Mouse (Mus musculus) stomach, embryonic 15.5 days (tissue): Measurements from ENCODE around the gene Tnfsf12. TPM values are rescaled to one million over a fixed set of nuclear protein-coding genes. Genes with fewer than 3 reads are reported as not detected.
"Not testable (repeated sequence)": the region's sequence is repeated elsewhere in the genome, so short reads cannot be mapped to it uniquely, and the experiment has no call there.

Experiments
- ATAC-seq: fragments of 200-750 bp; cut with Nextera tagmentation; 2 replicates; pipeline ENCODE4 v1.8.0; 2017; ENCODE audit warnings: low read depth, moderate number of reproducible peaks, moderate TSS enrichment; ENCODE audit not compliant: insufficient read depth, low FRiP score
- H3K27ac ChIP-seq: fragments of 300-500 bp; sonication (generic); 2 replicates; pipeline ENCODE4 v1.5.1; 2015; ENCODE audit warnings: mild to moderate bottlenecking, inconsistent platforms
- H3K27me3 ChIP-seq: fragments of 300-500 bp; sonication (generic); replicated peaks from 2 replicates; pipeline ENCODE4 v1.6.1; 2015; ENCODE audit warnings: inconsistent platforms
- H3K36me3 ChIP-seq: fragments of 300-500 bp; sonication (generic); 2 replicates; pipeline ENCODE4 v1.6.1; 2015; ENCODE audit warnings: inconsistent platforms
- H3K4me1 ChIP-seq: fragments of 300-500 bp; sonication (generic); 2 replicates; pipeline ENCODE4 v1.6.1; 2015; ENCODE audit warnings: inconsistent platforms
- H3K4me2 ChIP-seq: fragments of 300-500 bp; sonication (generic); 2 replicates; pipeline ENCODE4 v1.6.1; 2015; ENCODE audit warnings: mild to moderate bottlenecking, inconsistent platforms
- H3K4me3 ChIP-seq: fragments of 300-500 bp; sonication (generic); replicated peaks from 2 replicates; pipeline ENCODE4 v1.5.1; 2015; ENCODE audit warnings: inconsistent platforms
- H3K9ac ChIP-seq: fragments of 300-500 bp; sonication (generic); 2 replicates; pipeline ENCODE4 v1.6.1; 2015; ENCODE audit warnings: inconsistent platforms
- H3K9me3 ChIP-seq: fragments of 300-500 bp; sonication (generic); 2 replicates; pipeline ENCODE4 v1.6.1; 2016; ENCODE audit warnings: inconsistent platforms
- WGBS: fragments of 180-500 bp; shearing (Covaris S2); methylation state at CpG from one replicate; pipeline ENCODE4 v1.1.7; 2015; 5-methylcytosine and 5-hydroxymethylcytosine counted together
- polyA plus RNA-seq: library from polyadenylated mRNA; unstranded; fragments of >200 nt; fragmentation: Nextera tagmentation; extraction: Ambion mirVana; gene quantifications from 2 replicates; pipeline ENCODE4 v1.2.1, GENCODE M21; 2015

Tnfsf12 gene
- polyA plus RNA-seq, 1 experiment from 2014 or later, result 8.9 TPM

- not testable (repeated sequence) for H3K4me2 ChIP-seq, ATAC-seq
- WGBS, result 89% methylated on average over 10 of the region's 10 CpGs
Measured at GRCm38 (mm10) chr11:69702886-69703285, 7.2 kb upstream of the Tnfsf12 start.

GRCm38 (mm10) chr11:69699595-69699994, 3.9 kb upstream of the Tnfsf12 start:
- H3K4me2 ChIP-seq, result no peak overlapping the region
- 33% methylated on average over 1 of the region's 1 CpGs for WGBS
- no peaks in the 10 kb centered on the region for H3K9me3 ChIP-seq
- no peak overlapping the region for H3K27ac ChIP-seq
- peaks cover 10% of the 10 kb centered on the region; the same call in 1 of the 2 replicates for H3K4me1 ChIP-seq
- ATAC-seq, result no peak
- H3K9ac ChIP-seq, result no peak overlapping the region
- no peaks in the 10 kb centered on the region for H3K27me3 ChIP-seq
- H3K36me3 ChIP-seq, result no peaks in the 10 kb centered on the region
- no peak overlapping the region for H3K4me3 ChIP-seq

More at GRCm38 (mm10) chr11:69702886-69703285, 7.2 kb upstream of the Tnfsf12 start:
- H3K9ac ChIP-seq, H3K27me3 ChIP-seq, H3K4me1 ChIP-seq, H3K4me3 ChIP-seq, H3K36me3 ChIP-seq, H3K27ac ChIP-seq, H3K9me3 ChIP-seq: not testable (repeated sequence)

- Histone ChIP-seq H3K9me3 (no peaks in the 10 kb centered on the region), H3K4me2 (no peak overlapping the region), H3K27me3 (no peaks in the 10 kb centered on the region), H3K4me3 (no peak overlapping the region), H3K9ac (no peak overlapping the region), H3K4me1 (peaks cover 10% of the 10 kb centered on the region; the same call in 1 of the 2 replicates), H3K27ac (no peak overlapping the region), H3K36me3 (no peaks in the 10 kb centered on the region)
- WGBS, result 73% methylated on average over 5 of the region's 5 CpGs
- ATAC-seq, result no peak
Measured at GRCm38 (mm10) chr11:69698574-69698973, 2.9 kb upstream of the Tnfsf12 start.

- peaks cover 10% of the 10 kb centered on the region; the same call in 1 of the 2 replicates for H3K4me1 ChIP-seq
- no peak overlapping the region for H3K9ac ChIP-seq
- H3K27me3 ChIP-seq, result no peaks in the 10 kb centered on the region
- H3K36me3 ChIP-seq, result no peaks in the 10 kb centered on the region
- H3K9me3 ChIP-seq, result no peaks in the 10 kb centered on the region
- H3K27ac ChIP-seq, result no peak overlapping the region
- ATAC-seq, result no peak
- H3K4me3 ChIP-seq, result no peak overlapping the region
- no peak overlapping the region for H3K4me2 ChIP-seq
- WGBS, result 89% methylated on average over 3 of the region's 3 CpGs
Measured at GRCm38 (mm10) chr11:69697396-69697795, 1.7 kb upstream of the Tnfsf12 start.

- Histone ChIP-seq H3K36me3 (no peaks in the 10 kb centered on the region), H3K4me1 (peaks cover 10% of the 10 kb centered on the region; the same call in 1 of the 2 replicates), H3K27me3 (no peaks in the 10 kb centered on the region), H3K4me2 (peak overlapping the region; percentile 92), H3K9ac (peak overlapping the region; percentile 58), H3K9me3 (no peaks in the 10 kb centered on the region), H3K4me3 (peak overlapping the region; percentile 64), H3K27ac (peak overlapping the region; percentile 74; the same call in 1 of the 2 replicates)
- no peak for ATAC-seq
- WGBS, result 31% methylated on average over 6 of the region's 6 CpGs
Measured at GRCm38 (mm10) chr11:69695046-69695360, 646 bp downstream of the Tnfsf12 start.

GRCm38 (mm10) chr11:69693421-69693965, 2.2 kb downstream of the Tnfsf12 start:
- no peak for ATAC-seq
- H3K27me3 ChIP-seq, result no peaks in the 10 kb centered on the region
- no peaks in the 10 kb centered on the region for H3K36me3 ChIP-seq
- WGBS, result 54% methylated on average over 11 of the region's 11 CpGs
- H3K9me3 ChIP-seq, result no peaks in the 10 kb centered on the region
- H3K27ac ChIP-seq, result no peak overlapping the region
- no peak overlapping the region for H3K9ac ChIP-seq
- no peak overlapping the region for H3K4me3 ChIP-seq
- H3K4me1 ChIP-seq, result peaks cover 10% of the 10 kb centered on the region; the same call in 1 of the 2 replicates
- no peak overlapping the region for H3K4me2 ChIP-seq

- H3K4me1 ChIP-seq, result peaks cover 10% of the 10 kb centered on the region; the same call in 1 of the 2 replicates
- no peak overlapping the region for H3K9ac ChIP-seq
- H3K9me3 ChIP-seq, result no peaks in the 10 kb centered on the region
- H3K4me3 ChIP-seq, result no peak overlapping the region
- 75% methylated on average over 6 of the region's 6 CpGs for WGBS
- H3K4me2 ChIP-seq, result no peak overlapping the region
- no peak; the same call in 1 of the 2 replicates for ATAC-seq
- H3K27ac ChIP-seq, result no peak overlapping the region
- H3K36me3 ChIP-seq, result no peaks in the 10 kb centered on the region
- H3K27me3 ChIP-seq, result no peaks in the 10 kb centered on the region
Measured at GRCm38 (mm10) chr11:69692863-69693262, 2.8 kb downstream of the Tnfsf12 start.

- Histone ChIP-seq H3K4me3 (no peak overlapping the region), H3K9me3 (no peaks in the 10 kb centered on the region), H3K36me3 (no peaks in the 10 kb centered on the region), H3K27me3 (no peaks in the 10 kb centered on the region), H3K4me2 (no peak overlapping the region), H3K27ac (no peak overlapping the region), H3K9ac (no peak overlapping the region), H3K4me1 (peaks cover 10% of the 10 kb centered on the region; the same call in 1 of the 2 replicates)
- WGBS, result 71% methylated on average over 9 of the region's 9 CpGs
- ATAC-seq, result no peak
Measured at GRCm38 (mm10) chr11:69692196-69692811, 3.3 kb downstream of the Tnfsf12 start.

GRCm38 (mm10) chr11:69689891-69690290, 5.8 kb downstream of the Tnfsf12 start:
- Histone ChIP-seq H3K27ac (no peak overlapping the region), H3K9me3 (no peaks in the 10 kb centered on the region), H3K9ac (no peak overlapping the region), H3K4me1 (peaks cover 17% of the 10 kb centered on the region), H3K4me3 (no peak overlapping the region), H3K27me3 (no peaks in the 10 kb centered on the region), H3K36me3 (no peaks in the 10 kb centered on the region), H3K4me2 (no peak overlapping the region)
- WGBS, result 77% methylated on average over 1 of the region's 1 CpGs
- no peak for ATAC-seq

GRCm38 (mm10) chr11:69687061-69687460, 8.6 kb downstream of the Tnfsf12 start:
- peak overlapping the region; percentile 27; the same call in 1 of the 2 replicates for H3K27ac ChIP-seq
- no peak for ATAC-seq

GRCm38 (mm10) chr11:69686377-69686776, 9.3 kb downstream of the Tnfsf12 start:
- Histone ChIP-seq H3K27me3 (no peaks in the 10 kb centered on the region), H3K4me3 (no peak overlapping the region), H3K27ac (peak overlapping the region; percentile 80; the same call in 1 of the 2 replicates), H3K4me2 (peak overlapping the region; percentile 19; the same call in 1 of the 2 replicates), H3K9me3 (no peaks in the 10 kb centered on the region), H3K4me1 (peaks cover 31% of the 10 kb centered on the region), H3K36me3 (no peaks in the 10 kb centered on the region), H3K9ac (no peak overlapping the region)
- 13% methylated on average over 4 of the region's 4 CpGs for WGBS
- ATAC-seq, result no peak

More at GRCm38 (mm10) chr11:69687061-69687460, 8.6 kb downstream of the Tnfsf12 start:
- peaks cover 31% of the 10 kb centered on the region for H3K4me1 ChIP-seq
- no peak overlapping the region for H3K9ac ChIP-seq
- no peak overlapping the region for H3K4me2 ChIP-seq
- H3K9me3 ChIP-seq, result no peaks in the 10 kb centered on the region
- WGBS, result 50% methylated on average over 5 of the region's 5 CpGs
- no peaks in the 10 kb centered on the region for H3K36me3 ChIP-seq
- no peak overlapping the region for H3K4me3 ChIP-seq
- no peaks in the 10 kb centered on the region for H3K27me3 ChIP-seq

GRCm38 (mm10) chr11:69685526-69686148, 10.0 kb downstream of the Tnfsf12 start, which contains the start of gene Tnfsf13:
Tnfsf13 (minus strand) TSS chr11:69685784.
- ATAC-seq, result no peak
- Histone ChIP-seq H3K4me2 (peak within 1 kb of the TSS; percentile 19; the same call in 1 of the 2 replicates), H3K4me1 (peaks cover 37% of the 10 kb centered on the region), H3K27me3 (no peaks in the 10 kb centered on the region), H3K9me3 (no peaks in the 10 kb centered on the region), H3K4me3 (no peak within 1 kb of the TSS), H3K36me3 (no peaks in the 10 kb centered on the region), H3K9ac (no peak within 1 kb of the TSS), H3K27ac (peak within 1 kb of the TSS; percentile 80)
- 55% methylated on average over 10 of the region's 10 CpGs for WGBS
